Mouse (Mus musculus) neural tube, embryonic 13.5 days (tissue): ENCODE data around the gene Psmd14. TPM values are rescaled to one million over a fixed set of nuclear protein-coding genes. Genes with fewer than 3 reads are reported as not detected.

ENCODE experiments used
- ATAC-seq: fragments of 200-750 bp; cut with Nextera tagmentation; 2 replicates; pipeline ENCODE4 v1.8.0; 2017; ENCODE audit warnings: low read depth, mild to moderate bottlenecking, moderate TSS enrichment, moderate library complexity
- H3K27ac ChIP-seq: fragments of 300-500 bp; sonication (generic); replicated peaks from 2 replicates; pipeline ENCODE4 v1.5.1; 2015; ENCODE audit warnings: moderate library complexity, mild to moderate bottlenecking, inconsistent platforms
- H3K27me3 ChIP-seq: fragments of 300-500 bp; sonication (generic); 2 replicates; pipeline ENCODE4 v1.6.1; 2015; ENCODE audit warnings: mild to moderate bottlenecking, inconsistent platforms
- H3K36me3 ChIP-seq: fragments of 300-500 bp; sonication (generic); 2 replicates; pipeline ENCODE4 v1.6.1; 2015; ENCODE audit warnings: mild to moderate bottlenecking, inconsistent platforms
- H3K4me1 ChIP-seq: fragments of 300-500 bp; sonication (generic); replicated peaks from 2 replicates; pipeline ENCODE4 v1.6.1; 2015; ENCODE audit warnings: inconsistent platforms
- H3K4me2 ChIP-seq: fragments of 300-500 bp; sonication (generic); 2 replicates; pipeline ENCODE4 v1.6.1; 2015; ENCODE audit warnings: inconsistent platforms, mild to moderate bottlenecking, moderate library complexity
- H3K4me3 ChIP-seq: fragments of 300-500 bp; sonication (generic); 2 replicates; pipeline ENCODE4 v1.5.1; 2015; ENCODE audit warnings: mild to moderate bottlenecking, inconsistent platforms
- H3K9ac ChIP-seq: fragments of 300-500 bp; sonication (generic); 2 replicates; pipeline ENCODE4 v1.6.1; 2015; ENCODE audit warnings: moderate library complexity, mild to moderate bottlenecking, inconsistent platforms
- H3K9me3 ChIP-seq: fragments of 300-500 bp; sonication (generic); 2 replicates; pipeline ENCODE4 v1.6.1; 2016; ENCODE audit warnings: inconsistent platforms
- WGBS: fragments of 180-500 bp; shearing (Covaris S2); methylation state at CpG from one replicate; pipeline ENCODE4 v1.1.7; 2015; 5-methylcytosine and 5-hydroxymethylcytosine counted together
- polyA plus RNA-seq: library from polyadenylated mRNA; unstranded; fragments of >200 nt; fragmentation: Nextera tagmentation; extraction: Ambion mirVana; gene quantifications from 2 replicates; pipeline ENCODE4 v1.2.1, GENCODE M21; 2015

Gene Psmd14
- 212 and 225 TPM in 2 replicates for polyA plus RNA-seq

DNA sequence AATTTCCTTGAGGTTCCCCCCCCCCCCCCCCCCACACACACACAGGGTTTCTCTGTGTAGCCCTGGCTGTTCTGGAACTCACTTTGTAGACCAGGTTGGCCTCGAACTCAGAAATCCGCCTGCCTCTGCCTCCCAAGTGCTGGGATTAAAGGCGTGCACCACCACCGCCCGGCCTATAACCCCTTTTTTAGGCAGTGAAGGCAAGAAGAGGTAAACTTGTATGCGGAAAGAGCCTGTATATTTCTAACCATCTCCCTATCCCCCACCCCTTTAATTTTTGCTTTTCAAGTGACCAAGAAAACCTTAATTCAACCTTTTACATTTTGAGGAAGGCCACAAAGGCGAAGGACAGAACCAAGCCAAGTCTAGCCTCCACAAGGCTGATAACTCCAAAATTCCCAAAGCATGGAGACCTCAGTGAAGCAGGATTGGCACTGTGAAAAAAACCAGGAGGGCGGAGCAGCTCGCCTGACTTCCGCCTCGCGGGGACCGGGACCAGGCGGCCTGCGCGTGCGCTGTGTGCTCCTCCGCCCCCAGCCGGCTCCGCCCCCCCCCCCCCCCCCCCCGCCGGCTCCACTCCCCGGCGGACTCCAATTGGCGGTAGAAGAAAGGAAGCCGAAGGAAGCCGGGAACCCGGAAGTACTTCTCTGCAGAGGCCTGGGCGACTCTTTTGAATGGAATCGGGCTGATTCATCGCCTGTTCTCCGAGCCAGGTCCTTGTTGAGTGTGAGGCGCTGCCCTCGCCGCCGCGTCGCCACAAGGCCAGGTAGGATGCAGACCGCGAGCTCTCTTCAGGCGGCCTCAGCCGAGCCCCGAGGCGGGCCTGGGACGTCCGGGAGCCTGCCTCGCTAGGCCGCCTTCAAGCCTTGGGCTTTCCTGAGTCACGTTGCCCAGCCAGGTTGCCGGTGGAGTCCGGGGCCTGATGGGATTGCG lies at the start of gene Psmd14:
Gene Psmd14 (plus strand): TSS at position 587 of the 933 bp plus-strand sequence.
- Histone ChIP-seq H3K9ac (peak within 1 kb of the TSS; percentile 79), H3K4me3 (peak within 1 kb of the TSS; percentile 67), H3K4me1 (peaks cover 22% of the 10 kb centered on the region), H3K27ac (peak within 1 kb of the TSS; percentile 86), H3K9me3 (no peaks in the 10 kb centered on the region), H3K27me3 (no peaks in the 10 kb centered on the region), H3K4me2 (peak within 1 kb of the TSS; percentile 68), H3K36me3 (no peaks in the 10 kb centered on the region)
- peak; percentile 97 for ATAC-seq
- WGBS, result 5% methylated on average over 46 of the region's 52 CpGs

- Histone ChIP-seq H3K27ac (no peak overlapping the region), H3K9ac (no peak overlapping the region), H3K4me3 (no peak overlapping the region), H3K36me3 (no peaks in the 10 kb centered on the region), H3K4me1 (peaks cover 3% of the 10 kb centered on the region; the same call in 1 of the 2 replicates), H3K9me3 (no peaks in the 10 kb centered on the region), H3K4me2 (no peak overlapping the region), H3K27me3 (no peaks in the 10 kb centered on the region)
- WGBS, result 78% methylated on average over 10 of the region's 10 CpGs
- no peak for ATAC-seq
Measured at GRCm38 (mm10) chr2:61662833-61663232, 48.7 kb upstream of the Psmd14 start.

DNA sequence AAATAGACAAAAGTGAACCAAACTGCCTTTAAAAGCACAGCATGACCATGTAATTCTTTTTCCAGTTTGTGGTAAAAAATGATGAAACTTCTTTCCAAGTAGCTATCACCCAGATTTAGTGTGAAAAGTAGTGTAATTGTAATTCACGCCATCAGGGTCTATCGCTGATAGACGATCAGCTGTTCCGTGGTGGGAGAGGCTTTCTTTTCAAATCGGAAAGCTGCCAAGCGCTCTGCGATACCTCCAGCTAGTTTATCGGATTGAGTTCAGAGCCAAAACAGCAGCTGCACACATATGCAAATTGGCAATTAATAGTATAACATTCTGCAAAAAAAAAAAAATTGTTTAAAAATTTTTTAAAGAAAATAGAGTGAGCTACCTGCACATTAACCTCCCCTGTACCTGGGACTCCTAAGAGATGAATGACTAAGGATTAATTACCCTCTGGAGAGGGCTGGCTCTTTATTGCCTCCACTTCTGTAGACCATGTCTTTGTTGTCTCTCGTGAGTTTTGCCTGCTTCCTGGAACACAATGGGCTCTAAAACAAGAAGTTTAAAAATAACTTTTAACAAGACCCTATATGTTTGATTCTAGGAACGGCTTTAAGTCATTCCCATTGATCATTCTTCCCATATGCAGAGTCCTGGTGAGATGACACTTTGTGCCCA lies 47.8 kb upstream of the Psmd14 start:
- ATAC-seq, result 0 out of 2 replicates have a peak, but pooled peaks have one; percentile 36
- WGBS, result 41% methylated on average over 10 of the region's 10 CpGs
- no peak overlapping the region for H3K4me2 ChIP-seq

DNA sequence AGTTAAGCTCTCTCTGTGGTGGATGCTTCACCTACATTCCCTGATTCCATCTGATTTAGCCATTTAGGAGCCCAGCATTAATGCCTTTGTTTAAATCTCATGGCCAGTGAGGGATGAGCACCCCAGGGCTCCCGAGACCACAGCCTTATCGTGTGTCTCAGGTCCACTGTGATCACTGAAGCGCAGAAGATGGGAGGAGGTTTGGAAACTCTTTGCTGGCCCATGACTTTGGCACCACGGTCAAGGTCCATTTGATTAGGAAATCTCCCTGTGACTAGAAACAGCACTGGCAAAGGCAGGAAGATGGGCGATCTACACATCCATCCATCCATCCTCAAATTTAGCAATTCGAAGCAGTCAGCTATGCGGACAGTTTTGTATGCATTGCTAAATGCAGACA lies 44.1 kb upstream of the Psmd14 start:
- H3K4me3 ChIP-seq, result no peak overlapping the region
- H3K9me3 ChIP-seq, result no peaks in the 10 kb centered on the region; the same call in 1 of the 2 replicates
- H3K4me2 ChIP-seq, result no peak overlapping the region
- H3K27ac ChIP-seq, result no peak overlapping the region
- 84% methylated on average over 7 of the region's 7 CpGs for WGBS
- ATAC-seq, result no peak
- peaks cover 3% of the 10 kb centered on the region; the same call in 1 of the 2 replicates for H3K4me1 ChIP-seq
- no peaks in the 10 kb centered on the region for H3K27me3 ChIP-seq
- H3K36me3 ChIP-seq, result no peaks in the 10 kb centered on the region
- H3K9ac ChIP-seq, result no peak overlapping the region

More for the DNA sequence above, 47.8 kb upstream of the Psmd14 start:
- Histone ChIP-seq H3K27me3 (no peaks in the 10 kb centered on the region), H3K36me3 (no peaks in the 10 kb centered on the region), H3K27ac (no peak overlapping the region), H3K4me1 (peaks cover 3% of the 10 kb centered on the region; the same call in 1 of the 2 replicates), H3K4me3 (no peak overlapping the region), H3K9me3 (no peaks in the 10 kb centered on the region), H3K9ac (no peak overlapping the region)

GRCm38 (mm10) chr2:61668260-61668659 lies 43.2 kb upstream of the Psmd14 start:
- 35% methylated on average over 4 of the region's 4 CpGs for WGBS
- Histone ChIP-seq H3K4me1 (peaks cover 3% of the 10 kb centered on the region; the same call in 1 of the 2 replicates), H3K9ac (no peak overlapping the region), H3K27me3 (no peaks in the 10 kb centered on the region), H3K4me3 (no peak overlapping the region), H3K27ac (no peak overlapping the region), H3K4me2 (no peak overlapping the region), H3K9me3 (no peaks in the 10 kb centered on the region; the same call in 1 of the 2 replicates), H3K36me3 (no peaks in the 10 kb centered on the region)
- no peak for ATAC-seq

DNA sequence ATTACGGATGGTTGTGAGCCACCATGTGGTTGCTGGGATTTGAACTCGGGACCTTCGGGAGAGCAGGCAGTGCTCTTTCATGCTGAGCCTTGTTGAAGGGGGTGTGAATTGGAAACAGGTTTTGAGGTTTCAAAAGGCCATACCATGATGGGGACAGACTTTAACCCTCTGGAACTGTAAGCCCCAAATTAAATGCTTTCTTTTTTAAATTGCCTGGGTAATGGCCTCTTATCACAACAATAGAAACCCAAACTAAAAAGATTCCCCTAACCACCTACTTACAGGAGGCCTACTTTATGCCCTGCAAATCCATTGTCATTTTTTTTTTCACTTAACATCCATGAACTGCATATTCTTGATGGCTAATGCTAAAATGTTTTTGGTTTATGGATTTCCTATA lies 36.9 kb upstream of the Psmd14 start:
- ATAC-seq, result no peak
- Histone ChIP-seq H3K9me3 (no peaks in the 10 kb centered on the region; the same call in 1 of the 2 replicates), H3K4me2 (no peak overlapping the region), H3K9ac (no peak overlapping the region), H3K4me1 (no peaks in the 10 kb centered on the region), H3K27me3 (no peaks in the 10 kb centered on the region), H3K27ac (no peak overlapping the region), H3K36me3 (no peaks in the 10 kb centered on the region), H3K4me3 (no peak overlapping the region)
- 93% methylated on average over 3 of the region's 3 CpGs for WGBS

DNA sequence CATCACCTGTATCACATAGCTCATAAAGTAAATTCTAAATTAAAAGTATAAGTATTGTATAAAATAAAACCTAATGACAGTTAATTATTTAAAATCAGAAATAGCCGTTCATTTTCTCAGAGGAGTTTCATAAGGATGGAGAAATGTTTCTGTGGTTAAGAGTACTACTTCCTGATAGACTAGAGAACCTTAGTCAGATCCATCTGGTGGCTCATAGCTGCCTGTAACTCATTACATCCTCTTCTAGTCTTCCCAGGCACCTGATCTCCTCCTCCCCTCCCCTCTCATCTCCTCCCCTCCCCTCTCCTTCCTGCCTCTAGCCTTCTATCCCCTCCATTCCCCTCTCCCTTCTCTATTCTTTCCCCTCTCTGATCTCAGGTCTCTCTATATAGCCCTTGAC lies 29.9 kb upstream of the Psmd14 start:
- no peaks in the 10 kb centered on the region for H3K27me3 ChIP-seq
- no peak overlapping the region for H3K27ac ChIP-seq
- H3K4me2 ChIP-seq, result no peak overlapping the region
- H3K36me3 ChIP-seq, result no peaks in the 10 kb centered on the region
- ATAC-seq, result no peak
- no peak overlapping the region for H3K4me3 ChIP-seq
- WGBS, result 88% methylated on average over 1 of the region's 1 CpGs
- H3K9ac ChIP-seq, result no peak overlapping the region
- H3K4me1 ChIP-seq, result no peaks in the 10 kb centered on the region
- H3K9me3 ChIP-seq, result no peaks in the 10 kb centered on the region

DNA sequence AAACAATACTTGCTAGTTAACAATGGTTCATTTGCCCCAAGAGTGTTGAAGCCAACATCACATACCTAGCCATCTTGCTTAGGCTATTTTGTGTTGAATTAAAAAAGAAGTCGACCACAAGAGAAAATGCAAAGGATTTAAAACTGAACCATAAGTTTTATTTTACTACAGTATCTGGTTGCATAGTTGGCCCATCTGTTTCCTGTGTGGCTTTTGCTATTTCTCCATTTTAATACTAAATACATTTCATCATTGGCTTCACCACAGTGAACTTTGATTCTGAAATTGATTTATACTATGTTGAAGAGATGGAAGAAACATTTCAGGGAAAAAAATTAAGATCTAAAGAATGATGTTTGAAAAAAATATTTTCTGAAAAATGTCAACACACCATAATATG lies 25.0 kb upstream of the Psmd14 start:
- Histone ChIP-seq H3K4me3 (no peak overlapping the region), H3K27me3 (no peaks in the 10 kb centered on the region), H3K27ac (no peak overlapping the region), H3K9me3 (no peaks in the 10 kb centered on the region), H3K4me1 (no peaks in the 10 kb centered on the region), H3K36me3 (no peaks in the 10 kb centered on the region), H3K9ac (no peak overlapping the region), H3K4me2 (no peak overlapping the region)
- ATAC-seq, result no peak
- WGBS, result 92% methylated on average over 1 of the region's 1 CpGs

DNA sequence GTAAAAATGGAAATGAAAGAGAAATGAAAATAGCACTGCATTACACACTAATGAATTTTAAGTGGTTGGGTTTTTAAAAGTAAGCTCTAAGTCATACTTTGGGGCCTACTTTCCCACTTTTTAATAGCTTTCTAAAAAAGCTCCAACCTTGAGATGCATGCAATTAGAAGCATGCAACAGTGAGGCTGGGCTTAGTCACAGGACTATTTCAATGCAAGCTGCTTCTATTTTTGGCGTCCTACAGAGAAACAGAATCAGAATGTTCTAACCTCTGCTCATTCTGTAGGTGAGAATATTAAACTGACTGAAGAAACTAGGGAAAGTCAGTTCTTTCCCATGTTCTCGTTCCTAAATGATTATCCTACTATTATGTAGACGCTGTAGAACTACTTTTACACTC lies 22.4 kb upstream of the Psmd14 start:
- no peak for ATAC-seq
- Histone ChIP-seq H3K9me3 (no peaks in the 10 kb centered on the region), H3K4me2 (no peak overlapping the region), H3K36me3 (no peaks in the 10 kb centered on the region), H3K9ac (no peak overlapping the region), H3K4me1 (no peaks in the 10 kb centered on the region), H3K4me3 (no peak overlapping the region), H3K27ac (no peak overlapping the region), H3K27me3 (no peaks in the 10 kb centered on the region)
- WGBS, result 87% methylated on average over 3 of the region's 3 CpGs

DNA sequence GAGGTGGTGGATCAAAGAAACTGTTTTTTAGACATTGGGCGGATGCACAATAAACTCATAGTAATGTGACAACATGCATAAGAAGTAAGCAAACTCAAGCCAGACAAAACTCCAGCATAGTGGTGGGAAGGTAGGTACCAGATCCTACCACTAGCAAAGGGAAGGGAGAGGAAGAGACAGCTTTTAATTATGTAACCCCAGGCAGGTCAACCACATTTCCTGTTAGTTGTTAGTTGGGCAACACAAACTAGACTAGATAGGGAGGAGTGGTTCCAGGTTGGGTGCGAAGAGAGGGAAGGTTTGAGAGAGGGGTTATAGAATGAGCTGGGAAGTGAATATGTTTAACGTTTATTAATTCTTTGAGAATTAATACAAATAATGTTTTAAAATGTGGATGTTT lies 1.9 kb upstream of the Psmd14 start:
- no peak overlapping the region for H3K4me2 ChIP-seq
- H3K36me3 ChIP-seq, result no peaks in the 10 kb centered on the region
- H3K27me3 ChIP-seq, result no peaks in the 10 kb centered on the region
- no peak overlapping the region for H3K27ac ChIP-seq
- ATAC-seq, result no peak
- 92% methylated on average over 3 of the region's 3 CpGs for WGBS
- no peak overlapping the region for H3K4me3 ChIP-seq
- peaks cover 22% of the 10 kb centered on the region for H3K4me1 ChIP-seq
- no peaks in the 10 kb centered on the region for H3K9me3 ChIP-seq
- H3K9ac ChIP-seq, result no peak overlapping the region

- no peaks in the 10 kb centered on the region for H3K27me3 ChIP-seq
- no peak overlapping the region for H3K27ac ChIP-seq
- H3K4me2 ChIP-seq, result peak overlapping the region; percentile 68
- H3K36me3 ChIP-seq, result no peaks in the 10 kb centered on the region
- peaks cover 22% of the 10 kb centered on the region for H3K4me1 ChIP-seq
- ATAC-seq, result no peak
- 44% methylated on average over 3 of the region's 3 CpGs for WGBS
- H3K9ac ChIP-seq, result peak overlapping the region; percentile 79
- no peaks in the 10 kb centered on the region for H3K9me3 ChIP-seq
- peak overlapping the region; percentile 67 for H3K4me3 ChIP-seq
Measured at GRCm38 (mm10) chr2:61712526-61712925, 1.0 kb downstream of the Psmd14 start.

DNA sequence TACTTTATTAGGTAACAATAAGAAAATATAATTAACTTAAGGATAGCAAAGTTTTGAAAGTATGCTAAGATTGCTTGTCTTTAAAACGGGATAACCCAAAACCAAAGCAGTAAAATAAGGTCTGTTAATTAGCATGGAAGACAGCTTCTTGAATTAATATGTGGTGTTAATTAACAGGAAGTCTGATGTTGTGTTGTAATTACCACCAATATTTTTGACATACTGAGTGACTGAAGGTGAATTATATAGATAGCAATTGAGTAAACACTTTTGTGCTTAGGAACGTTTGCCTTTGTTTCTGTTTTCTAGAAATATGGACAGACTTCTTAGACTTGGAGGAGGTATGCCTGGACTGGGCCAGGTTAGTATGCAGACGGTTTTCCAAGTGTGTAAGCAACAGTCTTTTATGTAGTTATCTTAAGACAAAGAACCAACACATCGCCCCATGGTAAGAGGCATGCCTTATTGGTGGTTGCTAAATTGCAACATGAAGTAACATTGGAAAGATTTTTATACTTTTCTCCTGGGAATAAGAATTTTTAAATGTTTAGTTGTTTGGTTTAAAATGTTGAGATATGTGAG lies 11.0 kb downstream of the Psmd14 start:
- H3K4me2 ChIP-seq, result no peak overlapping the region
- peaks cover 9% of the 10 kb centered on the region for H3K36me3 ChIP-seq
- H3K4me3 ChIP-seq, result no peak overlapping the region
- H3K4me1 ChIP-seq, result no peaks in the 10 kb centered on the region
- no peak for ATAC-seq
- H3K27me3 ChIP-seq, result no peaks in the 10 kb centered on the region
- no peak overlapping the region for H3K27ac ChIP-seq
- H3K9me3 ChIP-seq, result no peaks in the 10 kb centered on the region
- H3K9ac ChIP-seq, result no peak overlapping the region
- WGBS, result 83% methylated on average over 4 of the region's 4 CpGs
